Mouse (Mus musculus) small intestine, adult 2 months (tissue): ENCODE data around the gene Cyp2b10. TPM values are rescaled to one million over a fixed set of nuclear protein-coding genes. Genes with fewer than 3 reads are reported as not detected.

Source experiments
- H3K27ac ChIP-seq: fragments of 200-500 bp; 2 replicates; pipeline ENCODE4 v1.5.1; 2012; ENCODE audit warnings: low read depth, low read length, control low read depth, inconsistent platforms; ENCODE audit not compliant: insufficient read depth
- H3K27me3 ChIP-seq: fragments of 200-500 bp; 2 replicates; pipeline ENCODE4 v1.6.1; 2012; ENCODE audit warnings: mild to moderate bottlenecking, moderate library complexity, low read length, inconsistent platforms; ENCODE audit not compliant: control insufficient read depth, insufficient read depth
- H3K36me3 ChIP-seq: fragments of 200-500 bp; 2 replicates; pipeline ENCODE4 v1.6.1; 2012; ENCODE audit warnings: mild to moderate bottlenecking, low read length, control low read depth, inconsistent platforms; ENCODE audit not compliant: control insufficient read depth, insufficient read depth
- H3K4me1 ChIP-seq: fragments of 200-500 bp; 2 replicates; pipeline ENCODE4 v1.6.1; 2012; ENCODE audit warnings: low read length, inconsistent platforms, mixed read lengths; ENCODE audit not compliant: control insufficient read depth, insufficient read depth, insufficient read length
- H3K4me3 ChIP-seq: fragments of 200-500 bp; 2 replicates; pipeline ENCODE4 v1.5.1; 2012; ENCODE audit warnings: low read depth, mild to moderate bottlenecking, control low read depth, inconsistent platforms, low read length, moderate library complexity
- CTCF ChIP-seq: fragments of 200-500 bp; IDR thresholded peaks from 2 replicates; pipeline ENCODE4 v1.5.1; 2012; ENCODE audit warnings: low read depth, mild to moderate bottlenecking, control low read depth, inconsistent platforms, low read length, moderate library complexity, mixed read lengths; ENCODE audit not compliant: insufficient replicate concordance, insufficient read length; ENCODE audit errors: extremely low read depth
- POLR2A ChIP-seq: fragments of 200-500 bp; IDR thresholded peaks from 2 replicates; pipeline ENCODE4 v1.6.1; 2012; ENCODE audit warnings: low read depth, mild to moderate bottlenecking, control low read depth, inconsistent platforms, low read length, moderate library complexity
- WGBS: fragments of 180-500 bp; shearing (Covaris S2); methylation state at CpG from one replicate; pipeline ENCODE4 v1.1.7; 2018; 5-methylcytosine and 5-hydroxymethylcytosine counted together
- polyA plus RNA-seq: library from polyadenylated mRNA; depleted of rRNA; stranded (reverse); fragments of >200 nt; gene quantifications from 2 replicates; pipeline ENCODE4 v1.2.3, GENCODE M21; 2012; rRNA removed

Cyp2b10 gene
- polyA plus RNA-seq = 40.2 and 48.9 TPM in 2 replicates

DNA sequence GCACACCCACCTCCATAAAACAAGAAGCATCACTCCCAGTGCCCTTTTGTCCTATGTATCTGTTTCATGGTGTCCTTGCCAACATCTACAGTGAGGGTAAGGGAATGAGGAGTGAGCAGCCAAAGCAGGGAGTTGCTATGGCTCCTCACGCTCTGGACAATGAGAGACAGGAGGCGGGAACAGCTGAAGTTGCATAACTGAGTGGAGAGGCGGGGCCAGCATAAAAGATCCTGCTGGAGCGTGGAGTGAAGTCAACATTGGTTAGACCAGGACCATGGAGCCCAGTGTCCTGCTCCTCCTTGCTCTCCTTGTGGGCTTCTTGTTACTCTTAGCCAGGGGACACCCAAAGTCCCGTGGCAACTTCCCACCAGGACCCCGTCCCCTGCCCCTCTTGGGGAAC, at the start of gene Cyp2b10:
Cyp2b10 (plus strand) TSS at position 210 of the 400 bp plus-strand sequence.
- Histone ChIP-seq H3K4me3 (peak within 1 kb of the TSS; percentile 61), H3K36me3 (no peaks in the 10 kb centered on the region), H3K27me3 (no peaks in the 10 kb centered on the region), H3K27ac (peak within 1 kb of the TSS; percentile 95), H3K4me1 (peaks cover 14% of the 10 kb centered on the region; the same call in 1 of the 2 replicates)
- peak; percentile 33; the same call in 1 of the 2 replicates for TF ChIP-seq POLR2A
- TF ChIP-seq CTCF = no peak
- 65% methylated on average over 6 of the region's 6 CpGs for WGBS

DNA sequence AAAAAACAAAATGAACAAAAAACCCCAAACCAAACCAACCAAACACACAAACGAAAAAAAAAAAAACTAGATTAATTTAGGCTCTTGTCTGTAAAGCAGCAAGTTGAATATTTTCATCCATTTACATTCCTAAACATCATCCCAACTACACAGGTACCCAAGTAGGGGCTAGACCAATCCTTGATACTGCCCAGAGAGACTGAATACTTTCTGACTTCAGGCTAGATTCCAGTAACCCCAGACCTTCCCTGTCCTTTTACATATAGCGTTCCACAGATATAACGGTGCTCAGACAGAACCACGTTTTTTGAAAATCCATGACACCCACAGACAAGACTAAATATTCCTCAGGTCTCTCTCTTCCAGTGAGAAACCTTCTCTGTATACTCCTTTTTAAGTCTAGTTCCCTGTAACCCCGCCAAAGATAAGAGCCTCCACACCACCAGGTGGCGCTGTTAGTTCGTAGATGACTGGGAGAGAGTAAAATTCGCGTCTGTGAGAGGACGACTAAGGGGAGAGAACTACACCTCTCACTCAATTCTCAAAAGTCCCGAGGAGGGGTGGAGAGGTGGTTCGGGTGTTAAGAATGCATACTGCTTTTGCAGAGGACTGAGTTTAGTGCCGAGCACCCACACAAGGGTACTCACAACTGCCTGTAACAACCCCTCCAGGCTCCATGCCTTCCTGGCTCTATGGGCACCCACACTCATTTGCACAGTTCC, 49.5 kb upstream of the Cyp2b10 start:
- 13% methylated on average over 13 of the region's 13 CpGs for WGBS

DNA sequence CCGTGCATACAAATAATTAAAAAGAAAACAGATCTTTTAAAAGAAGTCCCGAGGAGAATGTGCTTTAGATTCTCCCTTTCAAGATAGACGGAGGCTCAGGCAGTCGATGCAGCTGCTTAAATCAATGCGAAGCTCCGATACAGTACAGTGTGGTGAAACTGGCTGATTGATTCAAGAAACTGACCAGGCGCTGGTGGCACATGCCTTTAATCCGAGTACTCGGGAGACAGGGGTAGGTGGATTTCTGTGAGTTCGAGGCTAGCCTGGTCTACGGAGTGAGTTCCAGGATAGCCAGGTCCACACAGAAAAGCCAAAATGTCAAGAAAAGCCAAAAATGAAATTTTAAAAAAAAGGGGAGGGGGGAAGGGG, 49.0 kb upstream of the Cyp2b10 start:
- 17% methylated on average over 11 of the region's 11 CpGs for WGBS
- H3K27ac ChIP-seq = no peak overlapping the region
- H3K27me3 ChIP-seq = no peaks in the 10 kb centered on the region
- TF ChIP-seq CTCF (no peak), POLR2A (no peak)
- H3K4me3 ChIP-seq = peak overlapping the region; percentile 65
- no peaks in the 10 kb centered on the region for H3K36me3 ChIP-seq
- peaks cover 8% of the 10 kb centered on the region; the same call in 1 of the 2 replicates for H3K4me1 ChIP-seq

More for the DNA sequence above, 49.5 kb upstream of the Cyp2b10 start:
- H3K27me3 ChIP-seq = no peaks in the 10 kb centered on the region
- H3K27ac ChIP-seq = peak overlapping the region; percentile 44; the same call in 1 of the 2 replicates
- no peaks in the 10 kb centered on the region for H3K36me3 ChIP-seq
- TF ChIP-seq POLR2A = no peak
- TF ChIP-seq CTCF = peak; percentile 75; the same call in 1 of the 2 replicates
- H3K4me3 ChIP-seq = peak overlapping the region; percentile 65
- peaks cover 8% of the 10 kb centered on the region; the same call in 1 of the 2 replicates for H3K4me1 ChIP-seq

DNA sequence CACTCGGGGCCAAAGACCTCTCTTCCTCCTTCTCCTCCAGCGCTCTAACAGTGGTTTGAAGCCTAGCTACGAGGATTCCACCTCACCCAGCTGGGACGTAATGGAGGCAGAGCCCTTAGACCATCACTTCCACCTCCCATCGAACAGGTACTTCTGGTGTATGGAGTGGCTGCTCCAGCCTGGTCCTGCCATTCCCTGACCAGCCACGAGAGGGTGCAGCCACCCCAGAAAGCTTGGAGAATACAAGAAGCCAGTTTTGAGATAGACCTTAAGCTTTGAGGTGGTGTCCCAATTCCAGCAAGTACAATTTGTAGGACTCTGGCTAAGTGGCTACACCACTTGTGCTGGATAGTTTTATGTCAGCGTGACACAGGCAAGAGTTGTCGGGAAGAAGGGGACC, 42.3 kb upstream of the Cyp2b10 start:
- Histone ChIP-seq H3K36me3 (no peaks in the 10 kb centered on the region), H3K4me3 (no peak overlapping the region), H3K27me3 (no peaks in the 10 kb centered on the region), H3K27ac (no peak overlapping the region), H3K4me1 (no peaks in the 10 kb centered on the region)
- 26% methylated on average over 8 of the region's 8 CpGs for WGBS
- TF ChIP-seq CTCF (peak; percentile 74; the same call in 1 of the 2 replicates), POLR2A (no peak)

DNA sequence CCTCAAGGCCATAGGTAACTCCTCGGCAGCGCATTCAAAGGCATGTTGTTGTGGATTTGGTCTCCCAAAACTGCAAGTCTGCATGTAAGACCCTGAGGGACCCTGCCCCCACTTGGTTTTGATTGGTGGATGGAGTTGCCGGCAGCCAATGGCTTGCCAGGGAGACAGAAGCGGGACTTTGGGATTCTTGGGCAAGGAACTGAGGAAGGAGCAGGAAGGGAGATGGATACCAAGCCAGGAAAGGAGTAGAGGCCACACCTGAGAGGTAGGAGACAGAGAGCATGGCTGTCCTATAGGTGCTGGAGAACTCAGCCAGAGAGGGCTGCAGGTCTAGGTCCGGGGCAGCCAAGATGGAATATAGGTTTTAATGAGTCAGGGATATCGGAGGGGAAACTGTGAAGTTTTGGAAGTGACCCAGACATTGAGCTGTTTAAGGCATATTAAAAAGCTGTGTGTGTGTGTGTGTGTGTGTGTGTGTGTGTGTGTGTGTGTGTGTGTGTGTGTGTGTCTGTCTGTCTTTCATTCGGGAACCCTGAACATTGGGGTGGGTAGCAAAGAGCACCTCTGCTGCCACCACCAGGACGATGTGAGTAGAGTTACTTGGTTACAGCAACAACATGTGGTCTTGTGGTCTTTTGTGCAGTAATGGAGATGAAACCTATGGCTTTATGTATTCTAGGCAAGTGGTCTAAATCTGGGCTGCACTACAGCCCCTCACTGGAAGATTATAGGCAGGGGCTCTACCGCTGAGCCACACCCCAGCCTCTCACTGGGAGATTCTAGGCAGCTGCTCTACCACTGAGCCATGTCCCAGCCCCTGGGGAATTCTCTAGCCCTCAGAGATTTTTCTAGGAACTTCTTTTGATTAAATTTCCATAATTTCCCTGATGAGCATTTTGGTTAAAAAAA, 37.2 kb upstream of the Cyp2b10 start:
- Histone ChIP-seq H3K27ac (no peak overlapping the region), H3K4me3 (no peak overlapping the region), H3K36me3 (no peaks in the 10 kb centered on the region), H3K4me1 (no peaks in the 10 kb centered on the region), H3K27me3 (no peaks in the 10 kb centered on the region)
- TF ChIP-seq POLR2A = no peak
- no peak for TF ChIP-seq CTCF
- WGBS = 38% methylated on average over 9 of the region's 9 CpGs

DNA sequence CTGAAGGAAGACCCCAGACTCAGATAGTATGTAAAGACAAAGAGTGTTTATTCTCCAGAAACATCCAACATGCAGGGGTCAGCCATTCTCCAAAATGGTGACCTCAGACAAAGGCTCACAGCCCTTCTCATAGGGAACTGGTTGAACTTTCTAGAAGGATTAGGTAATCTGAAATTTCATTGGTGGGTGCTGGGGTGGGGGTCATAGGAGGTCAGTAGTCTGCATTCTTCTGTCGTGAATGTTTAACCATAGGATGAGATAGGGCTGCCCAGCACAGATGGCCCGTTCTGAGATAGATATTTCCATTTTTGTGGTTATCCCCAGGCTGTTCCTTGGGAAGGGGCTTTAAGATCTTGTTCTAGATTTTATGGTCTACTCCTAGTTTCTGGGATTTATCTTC, 35.1 kb upstream of the Cyp2b10 start:
- no peak for TF ChIP-seq CTCF
- no peak for TF ChIP-seq POLR2A
- no peaks in the 10 kb centered on the region for H3K27me3 ChIP-seq
- H3K36me3 ChIP-seq = no peaks in the 10 kb centered on the region
- no peaks in the 10 kb centered on the region for H3K4me1 ChIP-seq
- WGBS = 22% methylated on average over 2 of the region's 2 CpGs
- no peak overlapping the region for H3K4me3 ChIP-seq
- H3K27ac ChIP-seq = no peak overlapping the region

DNA sequence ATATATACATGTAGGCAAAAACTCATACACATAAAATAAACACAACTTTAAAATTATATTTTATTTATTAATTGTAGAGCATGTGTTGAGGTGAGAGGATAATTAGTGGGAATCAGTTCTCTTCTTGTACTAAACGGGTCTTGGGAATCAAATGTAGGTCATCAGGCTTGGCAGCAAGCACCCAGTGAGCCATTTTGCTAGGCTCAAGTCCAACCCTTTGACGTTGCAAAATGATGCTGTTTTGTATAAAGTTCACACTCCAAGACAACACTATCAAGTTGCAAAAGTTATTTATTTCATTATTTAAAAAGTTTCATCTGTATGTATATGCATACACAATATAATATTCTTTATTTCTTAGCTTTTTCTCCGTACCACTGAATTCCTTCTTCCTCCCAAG, 33.7 kb upstream of the Cyp2b10 start:
- WGBS = 70% methylated on average over 3 of the region's 3 CpGs
- TF ChIP-seq POLR2A = no peak
- no peak for TF ChIP-seq CTCF
- no peak overlapping the region for H3K27ac ChIP-seq
- no peaks in the 10 kb centered on the region for H3K36me3 ChIP-seq
- no peak overlapping the region for H3K4me3 ChIP-seq
- no peaks in the 10 kb centered on the region for H3K4me1 ChIP-seq
- no peaks in the 10 kb centered on the region for H3K27me3 ChIP-seq
